Mouse (Mus musculus) G1E (cell line): ENCODE data around the gene Col3a1. TPM values are rescaled to one million over a fixed set of nuclear protein-coding genes. Genes with fewer than 3 reads are reported as not detected.
A peak's percentile ranks its signal among the peaks of the same experiment; 100 is the strongest.

ENCODE experiments used
- ATAC-seq: 2 replicates; pipeline ENCODE4 v1.8.0; 2016; ENCODE audit warnings: mild to moderate bottlenecking; ENCODE audit not compliant: insufficient number of reproducible peaks, poor library complexity, low FRiP score, severe bottlenecking; ENCODE audit errors: extremely low read depth
- DNase-seq: peaks from one replicate; pipeline ENCODE4 v3.0.0; 2012; ENCODE audit warnings: low spot score
- H3K27me3 ChIP-seq: 2 replicates; pipeline ENCODE4 v1.6.1; 2012; ENCODE audit warnings: mild to moderate bottlenecking, low read length, inconsistent platforms; ENCODE audit not compliant: insufficient read depth
- H3K36me3 ChIP-seq: replicated peaks from 2 replicates; pipeline ENCODE3; 2012; ENCODE audit warnings: mild to moderate bottlenecking, inconsistent platforms
- H3K4me1 ChIP-seq: 2 replicates; pipeline ENCODE4 v1.6.1; 2012; ENCODE audit warnings: low read depth, low read length, inconsistent platforms, mixed read lengths; ENCODE audit not compliant: insufficient read depth
- H3K4me3 ChIP-seq: 2 replicates; pipeline ENCODE4 v1.5.1; 2012; ENCODE audit warnings: low read depth, mild to moderate bottlenecking, inconsistent platforms, low read length, moderate library complexity, mixed read lengths
- H3K9me3 ChIP-seq: replicated peaks from 2 replicates; pipeline ENCODE4 v1.6.1; 2012; ENCODE audit warnings: inconsistent platforms
- CTCF ChIP-seq: IDR thresholded peaks from 2 replicates; pipeline ENCODE4 v1.5.1; 2012; ENCODE audit warnings: low read depth, low read length, inconsistent platforms, mixed read lengths
- GATA1 ChIP-seq: IDR thresholded peaks from 2 replicates; pipeline ENCODE4 v1.6.1; 2012; ENCODE audit warnings: borderline replicate concordance, low read length, inconsistent platforms, mixed read lengths
- GATA2 ChIP-seq: IDR thresholded peaks from 2 replicates; pipeline ENCODE4 v1.6.1; 2012; ENCODE audit warnings: low read depth, low read length, inconsistent platforms, borderline replicate concordance
- POLR2AphosphoS5 ChIP-seq: IDR thresholded peaks from 2 replicates; pipeline ENCODE4 v1.6.1; 2012; ENCODE audit warnings: low read depth, low read length, inconsistent platforms; ENCODE audit not compliant: insufficient replicate concordance
- TAL1 ChIP-seq: conservative IDR thresholded peaks from 2 replicates; pipeline ENCODE4 v1.6.1; 2012; ENCODE audit warnings: low read depth, low read length, inconsistent platforms, mixed read lengths
- polyA plus RNA-seq: library from polyadenylated mRNA; stranded (reverse); fragments of >175 nt; gene quantifications from 2 replicates; pipeline ENCODE4 v1.2.3, GENCODE M21; 2012
- total RNA-seq, 2 experiments: library from RNA; stranded (forward) in 1 of 2; stranded (reverse) in 1 of 2; fragments of 200-1000 nt in 1 of 2; fragments of >200 nt in 1 of 2; fragmentation: Nextera tagmentation in 1 of 2; gene quantifications; 2 replicates each; pipeline ENCODE4 v1.2.3; 2014 to 2017

The Col3a1 gene
- total and polyA plus RNA-seq, 3 experiments = 0.22 TPM; not detected in 2

DNA sequence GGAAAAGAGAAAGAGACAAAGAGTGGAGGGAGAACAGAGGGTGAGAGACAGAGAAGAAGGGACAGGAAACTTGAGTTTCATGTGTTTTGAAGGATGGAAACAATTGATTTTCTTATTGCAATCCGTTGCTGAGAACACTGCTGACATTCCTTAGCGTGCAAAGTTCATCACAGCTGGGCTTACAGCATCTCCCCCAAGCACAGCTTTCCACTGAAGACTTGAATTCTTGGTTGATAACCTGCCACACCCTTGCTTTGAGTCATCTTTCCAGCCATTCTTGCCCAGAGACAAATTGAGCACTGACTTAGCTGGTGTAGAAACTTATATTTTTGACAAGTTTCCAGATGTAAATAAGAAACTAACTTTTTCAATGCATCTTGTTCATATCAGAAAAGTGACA is 2.3 kb upstream of the Col3a1 start:
- ATAC-seq (no peak), DNase-seq (no peak)
- H3K36me3 ChIP-seq = no peaks in the 10 kb centered on the region
- H3K4me3 ChIP-seq = no peak overlapping the region
- H3K4me1 ChIP-seq = no peaks in the 10 kb centered on the region
- H3K27me3 ChIP-seq = no peaks in the 10 kb centered on the region
- no peaks in the 10 kb centered on the region for H3K9me3 ChIP-seq
- TF ChIP-seq GATA1 = no peak
- no peak for TF ChIP-seq TAL1
- no peak for TF ChIP-seq CTCF
- no peak for TF ChIP-seq GATA2
- TF ChIP-seq POLR2AphosphoS5 = no peak

DNA sequence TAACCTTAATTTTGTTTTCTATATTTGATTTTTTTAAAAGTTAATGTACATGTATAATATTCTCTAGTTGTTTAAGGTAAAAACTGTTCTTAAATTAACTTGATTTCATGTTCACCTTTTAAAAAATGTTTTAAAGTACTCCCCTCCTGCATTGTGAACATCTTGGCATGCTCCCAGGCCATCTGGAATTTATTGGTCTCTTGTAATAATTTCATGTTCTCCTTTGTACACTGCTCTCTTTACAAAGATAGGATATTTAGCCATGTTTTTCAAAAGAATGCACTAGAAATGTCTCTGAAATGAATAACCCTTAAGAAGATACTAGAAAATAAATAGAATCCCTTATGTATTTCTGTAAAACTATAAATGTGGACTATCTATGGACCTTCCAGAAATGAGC is 624 bp downstream of the Col3a1 start:
- no peak overlapping the region for H3K4me3 ChIP-seq
- DNase-seq (no peak), ATAC-seq (no peak)
- H3K27me3 ChIP-seq = no peaks in the 10 kb centered on the region
- TF ChIP-seq CTCF = no peak
- no peak for TF ChIP-seq GATA2
- no peak for TF ChIP-seq GATA1
- TF ChIP-seq POLR2AphosphoS5 = no peak
- no peak for TF ChIP-seq TAL1
- H3K4me1 ChIP-seq = no peaks in the 10 kb centered on the region
- H3K36me3 ChIP-seq = no peaks in the 10 kb centered on the region
- H3K9me3 ChIP-seq = no peaks in the 10 kb centered on the region

GRCm38 (mm10) chr1:45312870-45313269 is 1.5 kb downstream of the Col3a1 start:
- no peaks in the 10 kb centered on the region for H3K4me1 ChIP-seq
- no peak for DNase-seq
- no peak for ATAC-seq
- no peaks in the 10 kb centered on the region for H3K9me3 ChIP-seq
- H3K4me3 ChIP-seq = no peak overlapping the region
- H3K36me3 ChIP-seq = no peaks in the 10 kb centered on the region
- TF ChIP-seq POLR2AphosphoS5 (no peak), GATA2 (no peak), CTCF (no peak), TAL1 (no peak), GATA1 (no peak)
- H3K27me3 ChIP-seq = no peaks in the 10 kb centered on the region

DNA sequence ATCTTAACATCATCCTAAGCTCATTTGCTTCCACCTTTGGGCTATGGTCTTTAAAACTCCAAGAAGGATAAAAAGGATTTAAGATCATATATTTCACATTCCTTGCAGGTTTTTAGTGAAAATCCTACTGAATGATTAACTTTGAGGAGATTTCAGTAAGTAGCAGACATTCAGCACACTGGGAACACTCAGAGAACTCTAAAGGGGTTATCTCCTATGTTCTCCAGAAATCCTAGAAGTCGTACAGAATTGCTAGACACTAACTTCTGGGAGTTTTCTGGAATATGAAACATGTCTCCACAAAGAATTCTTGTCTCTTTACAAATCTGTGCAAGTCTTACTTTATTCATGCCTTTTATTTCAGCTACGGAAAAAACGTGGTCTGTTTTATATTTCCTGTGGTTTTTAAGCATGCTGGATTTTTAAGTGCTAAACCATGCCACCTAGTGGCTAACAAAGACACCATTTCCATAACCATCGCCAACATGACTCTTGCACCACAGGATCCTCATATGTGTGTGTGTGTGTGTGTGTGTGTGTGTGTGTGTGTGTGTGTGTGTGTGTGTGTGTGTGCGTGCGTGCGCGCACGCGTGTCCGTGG is 2.5 kb downstream of the Col3a1 start:
- DNase-seq = no peak

GRCm38 (mm10) chr1:45315767-45316528 is 4.6 kb downstream of the Col3a1 start:
- TF ChIP-seq POLR2AphosphoS5 = no peak
- TF ChIP-seq CTCF = no peak
- no peak for TF ChIP-seq GATA1
- no peak for TF ChIP-seq TAL1
- no peak for TF ChIP-seq GATA2
- Histone ChIP-seq H3K4me1 (no peaks in the 10 kb centered on the region), H3K9me3 (no peaks in the 10 kb centered on the region), H3K27me3 (no peaks in the 10 kb centered on the region), H3K36me3 (no peaks in the 10 kb centered on the region), H3K4me3 (no peak overlapping the region)
- ATAC-seq (no peak), DNase-seq (no peak)

More for the DNA sequence above, 2.5 kb downstream of the Col3a1 start:
- no peak overlapping the region for H3K4me3 ChIP-seq
- no peaks in the 10 kb centered on the region for H3K36me3 ChIP-seq
- TF ChIP-seq POLR2AphosphoS5 = no peak
- TF ChIP-seq CTCF = 0 out of 2 replicates have a peak, but pooled peaks have one; percentile 7
- TF ChIP-seq TAL1 = no peak
- no peaks in the 10 kb centered on the region for H3K27me3 ChIP-seq
- H3K4me1 ChIP-seq = no peaks in the 10 kb centered on the region
- ATAC-seq = peak; percentile 68
- H3K9me3 ChIP-seq = no peaks in the 10 kb centered on the region

- no peaks in the 10 kb centered on the region for H3K9me3 ChIP-seq
- H3K36me3 ChIP-seq = no peaks in the 10 kb centered on the region
- ATAC-seq = no peak
- H3K4me3 ChIP-seq = no peak overlapping the region
- no peaks in the 10 kb centered on the region for H3K4me1 ChIP-seq
- TF ChIP-seq CTCF = no peak
- TF ChIP-seq TAL1 = no peak
- TF ChIP-seq POLR2AphosphoS5 = no peak
- no peak for TF ChIP-seq GATA1
- no peak for TF ChIP-seq GATA2
- DNase-seq = no peak
- no peaks in the 10 kb centered on the region for H3K27me3 ChIP-seq
These were observed 6.9 kb downstream of the Col3a1 start for GRCm38 (mm10) chr1:45318241-45318640.
